Mouse (Mus musculus) thymus, adult 18-20 months (tissue): Measurements from ENCODE around the gene Dlg5.

Source experiments
- DNase-seq, 2 experiments: peaks; one replicate each; pipeline ENCODE4 v3.0.0; 2022; ENCODE audit warnings: mixed read lengths in 2 of 2

Dlg5 gene

DNA sequence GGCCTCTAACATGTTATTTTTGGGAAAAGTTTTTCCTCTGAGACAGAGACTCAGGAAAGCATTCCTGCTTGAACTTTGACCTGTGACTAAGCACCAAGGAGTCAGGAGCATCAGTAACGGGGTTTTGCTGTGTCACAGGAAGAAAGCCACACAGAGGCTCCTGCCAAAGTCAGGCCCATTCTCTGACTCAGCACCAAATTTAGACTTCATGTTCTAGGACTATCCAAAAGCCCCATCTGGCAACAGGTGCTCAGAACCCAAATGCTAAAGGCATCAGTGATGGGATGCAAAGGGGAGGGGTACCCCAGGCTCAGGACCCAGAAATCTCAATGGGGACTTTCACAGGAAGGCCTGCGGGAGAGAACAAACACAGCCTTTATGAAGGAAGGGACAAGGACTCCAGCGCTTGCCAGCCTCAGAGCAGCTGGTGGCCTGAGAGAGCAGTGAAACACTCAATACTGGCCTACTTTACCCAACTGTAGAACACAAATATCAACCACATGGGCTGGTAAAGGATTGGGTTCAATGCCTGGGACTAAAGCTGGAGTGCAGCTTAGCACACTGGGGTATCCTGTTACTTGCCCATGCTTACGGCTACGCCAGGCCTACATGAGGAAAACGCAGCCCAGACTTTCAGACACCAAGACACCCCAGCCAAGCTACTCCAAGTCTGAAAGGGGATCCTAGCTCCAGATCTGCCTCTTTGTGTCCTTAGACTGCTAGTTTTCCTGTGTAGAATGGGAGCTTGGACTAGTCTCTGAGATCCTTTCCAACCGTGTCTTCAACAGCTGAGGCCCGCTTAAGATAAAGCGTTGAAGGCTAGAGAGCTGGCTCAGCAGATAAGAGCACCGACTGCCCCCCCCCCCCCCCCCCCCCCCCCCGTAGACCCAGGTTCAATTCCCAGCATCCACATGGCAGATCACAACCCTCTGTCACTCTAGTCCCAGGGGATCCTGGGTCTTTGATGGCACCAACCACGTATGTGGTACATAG lies 12.8 kb downstream of the Dlg5 start:
- no peak for DNase-seq

DNA sequence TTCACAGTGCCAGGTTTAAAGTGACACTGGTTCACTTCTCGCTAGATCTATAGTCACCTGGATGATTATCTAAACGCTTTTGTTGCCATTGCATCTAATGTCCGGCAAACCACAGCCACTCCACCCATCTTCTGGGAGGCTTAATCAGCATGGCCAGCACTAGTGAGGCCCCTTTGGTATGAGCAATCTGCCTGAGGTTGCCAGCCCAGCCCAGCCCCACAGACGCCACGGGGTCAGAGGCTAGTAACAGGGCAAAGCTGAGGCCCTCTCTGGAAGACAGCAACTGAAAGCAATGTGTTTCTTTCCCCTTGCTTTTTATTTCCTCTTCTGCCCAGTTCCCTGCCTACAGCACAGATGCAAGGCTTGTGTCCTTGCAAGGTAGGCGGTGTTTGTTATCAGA lies 17.2 kb downstream of the Dlg5 start:
- DNase-seq, result no peak

DNA sequence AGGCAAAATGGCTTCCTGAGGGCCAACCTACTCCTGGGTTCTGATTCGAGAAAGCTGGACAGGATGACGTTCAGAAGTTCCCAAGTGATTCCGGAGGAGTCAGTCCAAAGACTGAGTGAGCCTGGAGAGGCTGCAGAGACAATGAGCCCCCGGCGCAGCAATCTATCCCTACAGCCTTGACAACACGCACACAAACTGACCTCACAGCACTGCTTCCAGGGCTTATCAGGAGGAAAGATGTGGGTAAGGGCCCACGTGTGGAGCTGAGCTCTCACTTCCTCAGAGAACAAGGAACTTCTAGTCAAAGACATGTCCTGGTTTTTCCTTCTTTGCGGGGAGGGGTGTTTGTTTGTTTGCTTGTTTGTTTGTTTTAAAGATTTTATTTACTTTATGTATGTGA lies 18.7 kb downstream of the Dlg5 start:
- no peak for DNase-seq

DNA sequence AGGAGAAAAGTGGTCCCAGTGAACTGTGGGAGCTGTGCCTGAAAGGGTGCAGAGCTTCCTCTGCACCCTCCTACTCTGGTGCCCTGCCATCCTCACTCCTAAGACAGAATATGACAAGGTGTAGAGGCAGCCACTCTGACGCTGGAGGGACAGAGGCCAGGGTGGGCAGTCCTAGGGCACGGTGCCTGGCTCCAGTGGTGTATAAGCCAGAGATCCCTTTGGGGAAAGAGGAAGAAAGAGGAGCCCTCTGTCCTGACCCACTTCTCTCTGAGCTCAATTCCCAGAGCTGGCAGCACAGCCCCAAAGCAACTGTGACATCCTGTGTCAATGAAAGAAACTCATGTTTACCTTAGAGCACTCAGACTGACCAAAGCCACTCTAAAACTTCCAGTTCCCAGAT lies 19.4 kb downstream of the Dlg5 start:
- no peak for DNase-seq

DNA sequence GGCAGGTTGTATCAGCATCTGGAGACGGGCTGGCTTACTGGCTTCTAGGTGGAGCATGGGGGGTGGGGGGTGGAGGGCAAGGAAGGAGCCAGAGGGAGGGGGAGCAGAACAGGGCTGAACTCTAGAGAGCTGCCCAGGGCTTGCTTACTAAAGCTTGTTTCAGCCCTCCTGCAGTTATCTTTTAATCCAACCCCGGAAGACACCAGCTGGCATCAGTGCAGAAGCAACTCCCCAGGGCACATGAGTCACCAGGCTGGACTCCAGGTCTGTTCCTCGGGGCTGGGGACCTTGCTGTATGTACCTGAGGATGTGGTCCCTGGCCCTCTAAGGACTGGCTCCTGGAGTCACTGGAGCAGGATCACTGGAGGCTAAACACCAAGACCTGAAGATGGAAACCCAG lies 23.0 kb downstream of the Dlg5 start:
- DNase-seq, result no peak

DNA sequence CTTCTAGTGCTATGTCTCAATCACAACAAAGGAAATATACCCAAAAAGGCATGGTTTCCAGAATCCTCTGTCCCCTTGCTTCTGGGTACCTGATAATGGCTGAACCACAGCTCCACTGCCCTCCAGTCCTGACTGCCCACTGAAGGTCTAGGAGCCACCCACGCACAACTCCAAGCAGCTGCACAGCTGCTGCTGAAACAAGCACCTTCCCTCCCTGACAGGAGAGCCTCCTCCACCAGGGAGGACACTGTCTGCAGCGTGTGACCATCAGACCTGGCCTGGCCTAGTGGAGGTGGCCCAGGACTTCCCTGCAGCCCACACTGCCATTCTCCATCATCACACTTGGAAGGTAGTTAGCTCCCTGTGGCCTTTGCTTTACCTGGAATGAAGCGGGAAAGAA lies 23.4 kb downstream of the Dlg5 start:
- no peak for DNase-seq

DNA sequence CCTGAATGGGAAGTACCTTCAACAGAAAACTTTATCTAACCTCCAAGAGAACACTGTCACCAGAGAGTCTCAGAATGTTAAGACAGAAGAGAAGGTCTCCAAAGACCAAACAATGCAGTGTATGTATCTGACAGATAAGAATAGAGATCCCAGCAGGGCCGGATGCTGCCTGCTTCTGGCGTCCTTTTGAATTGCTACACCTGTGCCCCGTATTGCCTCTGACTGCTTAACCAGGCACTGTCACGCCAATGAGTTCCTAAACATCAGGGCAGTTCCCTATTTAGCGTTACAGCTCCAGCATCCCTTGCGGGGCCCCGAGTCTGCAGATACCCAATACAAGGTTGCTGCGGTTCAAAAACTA lies 28.4 kb downstream of the Dlg5 start:
- DNase-seq, result no peak

DNA sequence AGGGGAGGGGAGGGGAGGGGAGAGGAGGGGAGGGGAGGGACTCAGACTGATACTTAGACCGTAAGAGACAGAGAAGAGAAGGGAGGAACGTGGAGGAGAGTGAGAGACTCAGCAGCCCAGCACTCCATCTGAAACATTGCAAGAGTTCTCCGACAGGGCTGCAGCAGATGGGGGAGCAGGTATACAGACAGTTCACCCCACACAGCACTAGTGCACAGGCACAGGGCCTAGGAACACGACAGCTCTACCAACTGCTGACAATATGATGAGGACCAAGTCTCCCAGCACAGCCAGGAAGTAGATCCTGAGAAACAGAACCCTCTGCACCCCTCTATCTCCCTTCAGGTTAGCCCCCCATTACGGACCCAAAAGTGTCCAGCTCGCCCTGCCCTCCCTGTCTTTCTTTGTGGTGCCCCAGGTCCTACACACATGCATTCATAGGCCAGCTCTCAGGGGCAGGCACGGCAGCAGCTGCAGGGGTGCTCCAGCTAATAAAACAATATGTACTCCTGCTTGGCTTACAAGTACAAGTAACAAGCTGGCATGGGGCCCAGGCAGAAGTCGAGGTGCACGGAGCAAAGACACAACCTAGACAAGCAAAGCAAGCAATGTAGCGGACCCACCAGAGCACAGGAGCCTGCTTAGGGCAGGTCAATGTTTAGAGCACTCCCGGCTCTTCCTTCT lies 28.9 kb downstream of the Dlg5 start:
- DNase-seq, result no peak

DNA sequence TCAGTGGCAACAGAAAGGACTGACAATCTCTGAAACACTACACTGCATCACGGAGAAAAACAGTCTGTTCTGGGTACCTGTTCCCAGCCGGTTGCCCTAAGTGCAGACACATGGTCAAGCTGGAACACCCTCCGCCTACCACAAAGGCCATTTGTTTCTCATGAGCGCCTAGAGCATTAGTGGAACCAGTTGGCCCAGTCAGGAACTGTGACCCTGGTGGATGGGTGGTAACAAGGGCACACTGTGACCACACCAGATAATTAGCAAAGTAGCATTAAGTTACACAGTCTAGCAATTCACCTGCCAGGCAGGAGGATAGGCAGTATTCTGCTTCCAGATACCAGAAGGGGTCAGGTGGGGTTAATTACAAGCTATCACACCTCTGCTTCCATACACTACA lies 29.7 kb downstream of the Dlg5 start:
- DNase-seq, result no peak

DNA sequence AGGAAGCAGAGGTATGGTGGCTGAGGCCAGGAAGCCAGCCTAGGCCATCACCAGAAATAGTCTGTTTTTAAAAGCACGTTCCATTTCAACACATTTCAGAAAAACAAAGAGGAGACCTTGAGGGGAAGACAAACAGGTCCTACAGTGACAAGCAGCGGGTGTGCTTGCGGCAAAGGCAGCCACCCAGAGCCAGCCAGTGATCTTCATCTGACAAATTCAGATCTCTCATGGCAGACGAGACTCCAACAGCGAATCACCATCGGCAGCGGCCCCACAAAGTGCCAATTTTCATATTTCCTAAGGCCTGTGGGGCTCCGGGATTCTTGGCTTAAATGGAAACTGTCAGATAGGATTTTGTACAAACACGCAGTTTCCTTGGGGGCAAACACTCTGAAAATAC lies 31.3 kb downstream of the Dlg5 start:
- no peak for DNase-seq

DNA sequence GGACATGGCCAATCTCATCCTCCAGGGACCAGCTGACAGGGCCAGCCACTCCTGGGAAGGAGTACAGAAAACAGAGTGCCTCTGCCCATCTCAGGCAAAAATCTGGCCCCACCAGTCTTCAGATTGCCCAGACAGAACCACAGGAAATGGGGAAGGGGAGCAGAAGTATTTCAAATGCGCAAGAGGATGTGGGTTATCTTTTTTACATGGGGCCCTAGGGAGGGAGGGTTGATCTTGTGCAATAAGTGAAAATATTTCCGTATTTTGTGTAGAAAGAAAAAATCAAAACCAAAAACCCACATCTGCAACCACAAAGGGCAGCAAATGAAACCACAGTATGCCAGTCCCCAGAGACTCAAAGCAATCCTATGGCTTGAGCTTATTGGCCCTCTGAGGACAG lies 32.4 kb downstream of the Dlg5 start:
- no peak for DNase-seq

DNA sequence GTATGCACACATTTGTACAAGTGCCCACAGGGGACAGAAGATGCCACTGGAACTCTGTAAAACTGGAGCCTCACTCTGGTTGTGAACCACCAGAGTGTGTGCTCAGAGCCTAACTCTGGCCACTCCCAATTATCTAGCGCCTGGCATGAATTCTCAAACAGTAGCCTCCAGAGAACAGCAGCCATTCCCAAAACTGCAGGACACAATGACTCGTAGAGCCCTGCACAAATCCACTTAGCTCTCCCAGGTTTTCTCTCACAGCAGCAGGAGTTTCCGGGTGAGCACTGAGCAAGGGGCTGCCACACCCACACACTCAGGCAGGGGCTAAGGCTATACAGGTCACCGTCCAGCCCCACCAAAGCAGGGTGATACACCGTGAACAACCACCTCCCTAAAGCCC lies 32.9 kb downstream of the Dlg5 start:
- DNase-seq, result no peak

DNA sequence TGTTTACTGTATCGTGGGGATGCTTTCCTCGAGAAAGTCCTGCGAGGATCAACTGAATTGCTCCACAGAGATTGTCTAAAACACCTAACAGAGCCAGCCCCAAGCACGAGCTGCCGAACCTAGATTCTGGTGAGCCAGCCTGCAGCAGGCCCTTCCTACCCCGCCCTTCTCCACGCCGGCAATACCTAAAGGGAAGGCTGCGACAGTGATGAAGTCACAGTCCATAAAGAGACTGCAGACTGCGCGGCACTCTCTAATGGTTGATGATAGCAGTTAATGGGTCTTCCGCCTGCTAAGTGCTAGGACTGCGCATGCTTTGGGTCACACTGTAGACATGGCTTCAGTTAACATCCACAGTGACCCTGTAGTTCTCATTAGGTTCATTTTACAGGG lies 38.4 kb downstream of the Dlg5 start:
- DNase-seq, result no peak

DNA sequence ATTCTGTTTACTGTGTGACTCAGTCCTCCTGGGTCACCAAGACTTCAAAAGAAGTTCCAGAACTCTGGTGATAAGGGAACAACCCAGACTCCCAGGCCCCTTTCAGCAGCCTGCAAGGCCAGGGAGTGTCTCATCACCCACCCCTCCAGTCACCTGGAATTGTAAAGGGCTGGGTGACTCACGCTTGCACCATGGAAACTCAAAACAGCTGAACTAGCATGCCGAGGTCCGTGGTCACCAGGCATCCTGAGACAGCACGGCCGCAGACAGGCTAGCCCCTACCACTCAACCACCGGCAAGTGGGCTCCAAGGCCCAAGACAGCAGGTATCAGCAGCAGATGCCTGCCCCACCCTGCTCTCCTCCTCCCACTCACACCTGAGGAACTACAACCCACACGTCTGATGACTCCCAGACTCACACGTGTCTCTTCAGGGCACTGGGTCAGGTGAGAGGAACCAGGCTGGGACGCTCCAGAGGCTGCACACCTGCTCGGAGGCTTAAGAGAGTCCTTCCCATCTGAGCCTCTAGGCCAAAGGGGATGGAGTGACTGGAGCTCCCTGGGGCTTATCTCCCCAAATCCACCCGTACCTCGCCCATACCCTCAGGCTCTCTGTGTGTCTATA lies 38.9 kb downstream of the Dlg5 start:
- no peak for DNase-seq

DNA sequence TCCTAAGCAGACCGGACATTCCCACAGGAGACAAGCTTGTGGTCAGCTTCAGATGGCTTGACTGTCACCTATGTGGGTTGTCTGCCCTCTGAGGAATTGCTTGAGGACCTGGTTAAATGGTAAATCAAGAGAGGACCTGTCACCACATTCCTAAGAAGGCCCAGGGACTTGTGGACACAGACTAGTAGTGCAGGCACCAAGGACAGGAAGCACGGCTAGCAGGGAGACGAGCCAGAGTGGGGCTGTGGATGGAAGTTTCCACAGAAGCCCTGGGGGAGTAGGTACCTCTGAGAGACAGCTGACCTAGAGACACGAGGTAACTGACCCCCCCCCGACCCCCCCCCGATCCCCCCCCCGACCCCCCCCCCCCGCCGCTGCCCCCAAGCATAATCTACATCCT lies 39.4 kb downstream of the Dlg5 start:
- no peak for DNase-seq

DNA sequence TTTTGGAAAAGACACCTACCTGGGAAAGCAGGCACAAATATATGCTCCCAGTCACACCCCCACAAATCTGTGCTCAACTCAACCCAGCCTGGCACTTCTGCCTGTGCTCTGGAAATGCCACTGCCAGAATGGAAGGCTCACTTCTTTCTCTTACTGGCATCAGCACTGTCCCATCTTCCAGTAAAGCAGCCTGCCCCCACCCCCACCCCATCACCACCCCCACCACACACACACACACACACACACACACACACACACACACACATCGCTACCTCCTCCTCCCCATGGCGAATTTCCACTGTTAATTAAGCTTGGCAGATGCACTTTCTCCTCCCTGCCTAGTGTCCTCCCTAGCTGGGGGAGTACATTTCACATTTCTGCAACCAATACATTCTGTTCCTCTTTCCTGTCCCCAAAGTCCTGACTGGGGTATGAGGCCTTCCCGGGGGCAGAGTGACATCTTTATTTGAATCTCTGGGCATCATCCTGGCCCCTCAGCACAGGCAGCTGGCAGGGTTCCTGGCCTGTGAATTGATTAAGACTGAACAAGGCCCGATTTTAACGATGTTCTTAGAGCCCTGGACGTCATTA lies 40.3 kb downstream of the Dlg5 start:
- no peak for DNase-seq

DNA sequence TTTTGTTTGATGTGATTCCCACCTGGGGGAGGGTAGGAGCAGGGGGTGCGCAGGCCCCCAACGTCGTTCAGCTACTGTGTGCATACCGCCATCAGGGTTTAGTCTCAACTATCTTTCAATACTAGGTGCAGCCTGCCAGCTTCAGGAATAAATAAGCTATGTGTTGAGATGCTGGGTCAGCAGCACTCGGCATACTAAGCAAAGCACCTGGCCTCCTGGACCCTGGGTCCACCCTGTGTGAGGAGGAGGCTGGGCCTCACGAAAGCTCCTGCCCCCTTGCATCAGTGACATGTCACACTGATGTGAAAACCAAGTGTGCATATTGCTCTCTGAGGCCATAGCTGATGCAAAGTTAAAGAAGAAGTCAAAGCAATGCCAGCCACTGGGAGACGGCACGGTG lies 42.5 kb downstream of the Dlg5 start:
- DNase-seq, result no peak

DNA sequence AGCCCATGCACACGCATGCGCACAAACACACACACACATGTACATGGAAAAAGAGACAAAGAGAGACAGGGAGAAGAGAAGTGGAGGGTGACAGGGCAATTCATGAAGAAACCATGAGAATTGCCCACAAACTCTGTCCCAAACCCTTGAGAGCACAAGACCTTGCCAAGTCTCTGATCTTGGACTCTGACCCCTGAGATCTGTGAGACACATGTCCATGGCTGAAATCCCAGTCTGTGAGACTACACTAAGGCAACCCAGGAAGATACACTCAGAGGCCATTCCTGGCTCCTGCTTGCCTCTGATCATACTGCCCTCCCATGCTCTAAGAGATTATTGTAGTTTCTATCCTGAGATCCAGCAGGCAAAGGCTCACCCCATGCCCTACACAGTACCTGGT lies 44.9 kb downstream of the Dlg5 start:
- DNase-seq, result no peak

DNA sequence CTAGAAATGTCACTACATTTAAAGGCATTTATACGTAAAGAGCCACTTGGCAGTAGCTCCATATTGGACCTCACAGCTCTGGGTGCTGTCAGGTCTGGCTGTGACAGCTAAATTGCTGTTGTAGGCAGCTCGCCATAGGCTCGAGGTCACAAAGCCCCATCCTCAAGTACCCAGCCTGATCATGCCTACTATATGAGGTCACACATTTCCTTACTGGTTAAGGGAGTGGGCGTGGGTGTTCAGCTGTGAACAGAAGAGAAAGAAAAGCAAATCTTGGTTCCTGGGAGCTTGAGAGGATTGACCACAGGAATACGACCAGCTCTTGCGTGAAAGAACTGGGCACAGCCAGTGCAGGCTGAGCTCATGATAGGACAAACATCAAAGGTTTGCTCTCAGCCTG lies 46.0 kb downstream of the Dlg5 start:
- no peak for DNase-seq

DNA sequence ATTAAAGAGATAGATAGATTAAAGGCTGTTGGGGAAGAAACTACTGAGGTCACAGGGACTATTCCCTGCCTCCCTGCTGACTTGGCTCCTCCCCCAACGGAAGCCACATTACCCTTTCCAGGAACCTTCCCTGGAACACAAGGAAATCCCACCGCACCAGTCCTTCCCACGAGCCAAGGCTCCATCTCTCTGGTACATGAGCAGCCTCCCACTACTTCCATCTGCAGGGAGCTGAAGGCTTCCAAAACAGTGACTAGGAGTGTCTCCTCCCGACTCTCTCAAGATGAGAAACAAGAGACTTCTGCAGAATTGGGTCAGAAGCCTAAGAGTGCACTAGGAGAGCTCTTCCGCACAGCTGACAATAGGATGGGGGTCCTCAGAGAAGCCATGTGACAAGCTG lies 47.9 kb downstream of the Dlg5 start:
- DNase-seq, result no peak

DNA sequence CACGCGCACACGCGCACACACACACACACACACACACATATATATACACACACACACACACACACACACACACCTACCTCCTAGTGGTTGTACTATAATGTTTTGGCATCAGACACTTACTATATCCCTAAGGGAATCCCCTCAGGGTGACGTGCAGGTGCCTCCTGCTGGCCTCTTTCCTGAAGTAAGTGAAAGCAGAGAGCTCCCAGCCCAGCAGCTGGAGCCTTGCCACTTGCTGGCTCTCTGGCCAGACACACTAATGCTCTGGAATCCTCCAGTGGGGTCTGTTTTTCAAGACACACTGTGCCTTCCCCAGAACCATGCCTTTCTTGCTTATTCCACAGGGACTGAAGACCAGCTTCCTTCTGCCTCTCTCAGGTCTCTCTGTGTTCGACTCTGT lies 48.8 kb downstream of the Dlg5 start:
- DNase-seq, result no peak

DNA sequence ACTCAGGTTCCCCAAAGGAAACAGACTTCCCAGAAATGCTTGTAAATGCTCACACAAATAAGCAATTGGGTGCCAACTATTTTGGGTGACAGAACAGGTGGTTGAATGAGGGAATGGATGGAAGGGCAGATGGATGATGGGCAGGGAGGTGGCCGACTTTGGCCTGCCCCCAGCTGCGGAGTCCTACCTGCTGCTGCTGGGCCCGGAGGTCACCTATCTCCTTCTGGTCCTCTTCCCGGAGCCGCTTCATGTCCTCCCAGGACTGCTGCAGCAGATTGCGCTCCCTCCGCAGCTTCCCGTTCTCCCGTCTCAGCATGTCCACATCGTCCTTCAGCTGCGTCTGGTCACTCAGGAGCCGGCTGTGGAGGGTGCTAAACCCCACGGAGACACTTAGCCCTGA lies 55.6 kb downstream of the Dlg5 start:
- DNase-seq, result no peak

DNA sequence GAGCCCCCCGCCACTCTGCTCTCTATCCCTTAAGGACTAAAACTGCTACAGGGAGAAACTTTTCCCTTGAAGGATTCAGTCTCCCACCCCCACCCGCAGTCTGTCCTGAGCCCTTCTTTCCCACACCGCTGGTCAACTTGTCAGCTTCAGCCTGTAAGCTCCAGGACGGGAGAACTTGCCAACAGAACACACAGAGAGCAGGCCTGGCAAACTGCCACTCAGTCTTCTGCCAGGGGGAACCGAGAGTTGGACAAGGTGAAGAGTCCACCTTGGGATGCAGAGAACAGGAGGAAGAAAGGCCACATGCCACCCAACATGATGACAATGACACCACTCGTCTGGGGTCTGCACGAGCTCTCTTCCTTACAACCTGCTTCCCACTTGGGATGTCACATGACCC lies 56.1 kb downstream of the Dlg5 start:
- no peak for DNase-seq

DNA sequence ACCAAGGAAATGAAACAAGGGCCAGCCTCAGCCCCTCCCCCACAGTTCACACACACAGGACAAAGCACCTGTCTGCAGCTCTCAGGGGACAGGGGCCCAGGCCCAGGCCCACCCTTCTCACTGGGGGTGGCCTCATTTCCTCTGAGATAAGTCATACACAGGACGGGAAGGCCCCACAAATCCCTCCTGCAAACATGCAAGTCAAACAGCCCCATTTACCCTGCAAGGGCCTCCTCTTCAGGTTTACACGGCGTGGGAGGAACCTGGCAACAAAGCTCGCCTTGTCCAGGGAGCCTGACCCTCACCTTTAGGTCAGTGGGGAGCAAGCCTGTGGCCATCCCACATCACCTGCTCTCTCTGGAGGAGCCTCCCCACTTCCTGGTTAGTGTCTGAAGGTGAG lies 60.2 kb downstream of the Dlg5 start:
- no peak for DNase-seq
